Mouse (Mus musculus) G1E (cell line): Measurements from ENCODE around the gene Ppp1r2.

ENCODE experiments used
- CTCF ChIP-seq: IDR thresholded peaks from 2 replicates; pipeline ENCODE4 v1.5.1; 2012; ENCODE audit warnings: low read depth, low read length, inconsistent platforms, mixed read lengths
- GATA1 ChIP-seq: IDR thresholded peaks from 2 replicates; pipeline ENCODE4 v1.6.1; 2012; ENCODE audit warnings: borderline replicate concordance, low read length, inconsistent platforms, mixed read lengths
- POLR2AphosphoS5 ChIP-seq: IDR thresholded peaks from 2 replicates; pipeline ENCODE4 v1.6.1; 2012; ENCODE audit warnings: low read depth, low read length, inconsistent platforms; ENCODE audit not compliant: insufficient replicate concordance
- TAL1 ChIP-seq: conservative IDR thresholded peaks from 2 replicates; pipeline ENCODE4 v1.6.1; 2012; ENCODE audit warnings: low read depth, low read length, inconsistent platforms, mixed read lengths

GRCm38 (mm10) chr16:31201704-31202103 lies 73.4 kb downstream of the Ppp1r2 start:
- TF ChIP-seq CTCF (no peak), GATA1 (no peak), TAL1 (no peak), POLR2AphosphoS5 (no peak)
